Mouse (Mus musculus) heart, embryonic 10.5 days (tissue): ENCODE measurements around the gene Cgnl1. TPM values are rescaled to one million over a fixed set of nuclear protein-coding genes. Genes with fewer than 3 reads are reported as not detected.

Experiments used
- DNase-seq: peaks from one replicate; pipeline ENCODE4 v3.0.0-alpha.2; 2017; ENCODE audit warnings: low spot score
- H3K27ac ChIP-seq: fragments of 300-500 bp; sonication (generic); 2 replicates; pipeline ENCODE4 v1.5.1; 2016; ENCODE audit warnings: mild to moderate bottlenecking
- H3K27me3 ChIP-seq: fragments of 300-500 bp; sonication (generic); 2 replicates; pipeline ENCODE4 v1.6.1; 2016; ENCODE audit warnings: mild to moderate bottlenecking; ENCODE audit not compliant: poor library complexity, insufficient read depth, severe bottlenecking
- H3K36me3 ChIP-seq: fragments of 300-500 bp; sonication (generic); 2 replicates; pipeline ENCODE4 v1.6.1; 2016; ENCODE audit warnings: mild to moderate bottlenecking, moderate library complexity
- H3K4me1 ChIP-seq: fragments of 300-500 bp; sonication (generic); 2 replicates; pipeline ENCODE4 v1.6.1; 2016; ENCODE audit warnings: mild to moderate bottlenecking
- H3K4me3 ChIP-seq: fragments of 300-500 bp; sonication (generic); 2 replicates; pipeline ENCODE4 v1.5.1; 2016; ENCODE audit warnings: mild to moderate bottlenecking, moderate library complexity
- H3K9me3 ChIP-seq: fragments of 300-500 bp; sonication (generic); 2 replicates; pipeline ENCODE4 v1.6.1; 2016; ENCODE audit warnings: mild to moderate bottlenecking, moderate library complexity
- WGBS: fragments of 180-500 bp; shearing (Covaris S2); methylation state at CpG from one replicate; pipeline ENCODE4 v1.1.7; 2016; 5-methylcytosine and 5-hydroxymethylcytosine counted together
- polyA plus RNA-seq: library from polyadenylated mRNA; unstranded; fragments of >200 nt; fragmentation: Nextera tagmentation; extraction: Ambion mirVana; gene quantifications from 2 replicates; pipeline ENCODE4 v1.2.1, GENCODE M21; 2016

The Cgnl1 gene
- polyA plus RNA-seq, 1 experiment from 2014 or later = 43.1 TPM

GRCm38 (mm10) chr9:71604914-71605635, 166.3 kb downstream of the Cgnl1 start:
- H3K4me3 ChIP-seq = no peak overlapping the region
- peak overlapping the region; percentile 70 for H3K27ac ChIP-seq
- H3K36me3 ChIP-seq = no peaks in the 10 kb centered on the region
- H3K27me3 ChIP-seq = no peaks in the 10 kb centered on the region
- H3K4me1 ChIP-seq = peaks cover 61% of the 10 kb centered on the region
- no peak for DNase-seq
- WGBS = 27% methylated on average over 6 of the region's 6 CpGs
- H3K9me3 ChIP-seq = no peaks in the 10 kb centered on the region

DNA sequence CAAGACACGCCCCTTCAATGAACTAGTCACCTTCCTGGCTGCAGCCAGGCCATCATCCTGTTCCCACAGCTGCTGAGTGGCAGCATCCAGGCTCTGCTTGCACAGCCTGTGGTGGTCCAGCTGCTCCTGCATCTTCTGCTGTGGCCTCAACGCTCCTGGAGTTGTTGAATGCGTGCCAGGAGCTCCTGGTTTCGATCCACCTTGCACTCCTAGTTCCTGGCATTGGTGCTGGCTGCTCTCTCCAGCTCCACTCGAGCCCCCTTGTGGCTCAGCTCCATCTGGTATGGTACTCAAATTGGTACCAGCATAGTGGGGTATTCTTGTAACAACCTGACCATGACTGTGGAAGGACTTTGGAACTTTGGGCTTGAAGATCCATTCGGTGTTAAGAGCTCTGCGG, 171.5 kb downstream of the Cgnl1 start:
- H3K27ac ChIP-seq = no peak overlapping the region; the same call in 1 of the 2 replicates
- no peak overlapping the region for H3K4me3 ChIP-seq
- no peaks in the 10 kb centered on the region for H3K9me3 ChIP-seq
- H3K27me3 ChIP-seq = 0 out of 2 replicates have a peak, but pooled peaks cover 10% of the 10 kb centered on the region
- 79% methylated on average over 7 of the region's 7 CpGs for WGBS
- no peaks in the 10 kb centered on the region for H3K36me3 ChIP-seq
- H3K4me1 ChIP-seq = peaks cover 42% of the 10 kb centered on the region
- DNase-seq = no peak

GRCm38 (mm10) chr9:71596888-71597287, 174.5 kb downstream of the Cgnl1 start:
- WGBS = 69% methylated on average over 6 of the region's 6 CpGs
- peaks cover 45% of the 10 kb centered on the region for H3K4me1 ChIP-seq
- no peak for DNase-seq
- no peaks in the 10 kb centered on the region for H3K36me3 ChIP-seq
- H3K27me3 ChIP-seq = 0 out of 2 replicates have a peak, but pooled peaks cover 10% of the 10 kb centered on the region
- no peaks in the 10 kb centered on the region for H3K9me3 ChIP-seq
- H3K4me3 ChIP-seq = no peak overlapping the region
- H3K27ac ChIP-seq = peak overlapping the region; percentile 1; the same call in 1 of the 2 replicates

DNA sequence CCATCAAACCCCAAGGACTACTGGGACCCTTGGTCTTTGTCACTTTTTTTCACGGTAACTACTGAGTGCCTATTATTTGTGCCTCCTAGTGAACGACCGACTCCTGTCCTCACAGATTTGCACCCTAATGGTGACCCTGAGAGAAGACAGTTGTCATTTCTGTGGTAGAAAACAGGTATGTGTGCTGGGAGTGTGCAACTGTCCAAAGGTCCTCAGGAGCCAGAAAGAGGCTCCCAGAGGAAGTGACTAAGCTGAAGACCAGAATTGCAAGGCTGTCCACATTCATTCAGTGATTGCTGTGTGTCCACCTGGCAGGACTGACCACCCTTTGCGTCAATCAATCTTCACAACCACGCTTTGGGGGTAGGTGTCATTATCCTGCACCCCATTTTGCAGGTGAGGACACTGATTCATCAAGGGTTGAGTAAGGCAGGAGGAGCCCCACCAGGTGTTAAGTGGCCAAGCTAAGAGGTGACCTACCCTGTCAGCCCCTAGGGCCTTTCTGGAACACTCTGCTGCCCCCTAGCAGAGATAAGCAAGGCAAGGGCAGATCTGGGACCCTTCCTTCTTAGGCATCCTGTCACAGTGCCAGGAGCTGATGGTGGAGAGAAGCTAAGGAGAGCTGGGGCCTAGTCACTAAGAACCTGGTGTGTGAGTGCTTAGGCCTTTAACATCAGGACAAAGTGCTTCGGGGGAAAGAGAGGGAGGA, 178.7 kb downstream of the Cgnl1 start:
- no peaks in the 10 kb centered on the region; the same call in 1 of the 2 replicates for H3K36me3 ChIP-seq
- H3K27me3 ChIP-seq = no peaks in the 10 kb centered on the region
- H3K4me1 ChIP-seq = peaks cover 65% of the 10 kb centered on the region
- DNase-seq = no peak
- 35% methylated on average over 6 of the region's 6 CpGs for WGBS
- no peaks in the 10 kb centered on the region for H3K9me3 ChIP-seq
- peak overlapping the region; percentile 85 for H3K27ac ChIP-seq
- peak overlapping the region; percentile 72 for H3K4me3 ChIP-seq

DNA sequence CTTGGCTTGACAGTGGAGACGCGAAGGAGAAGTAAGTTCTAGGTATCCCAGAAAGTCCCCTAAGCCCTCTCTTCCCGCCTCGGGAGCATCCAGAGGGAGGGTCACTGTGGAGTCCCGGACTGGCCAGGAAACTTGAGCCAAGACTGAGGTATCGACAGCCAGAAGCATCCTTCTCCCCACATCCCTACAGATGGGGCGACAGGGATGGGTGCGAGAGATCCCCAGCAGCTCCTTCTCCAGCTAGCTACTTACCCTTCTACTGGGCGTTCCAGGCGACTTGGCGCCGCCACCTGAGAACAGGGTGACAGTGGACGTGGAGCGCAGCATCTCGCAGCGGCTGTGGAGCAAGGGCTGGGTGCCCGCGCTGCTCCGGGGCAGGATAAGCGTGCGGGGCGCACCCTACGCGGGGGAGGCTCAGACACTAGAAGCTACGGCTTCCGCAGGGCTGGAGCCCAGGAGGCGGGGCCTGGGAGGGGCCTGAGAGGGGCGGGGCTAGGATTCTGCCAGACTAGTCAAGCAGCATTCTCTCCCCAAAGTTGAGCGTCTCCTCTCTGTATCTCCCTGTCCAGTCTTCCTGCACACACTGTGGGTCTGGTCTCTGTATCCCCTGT, 179.4 kb downstream of the Cgnl1 start, which contains the start of gene Myzap:
Gene Myzap, minus strand, starts transcription at position 423 of the 611 bp plus-strand sequence.
- Histone ChIP-seq H3K4me3 (peak within 1 kb of the TSS; percentile 72), H3K36me3 (no peaks in the 10 kb centered on the region; the same call in 1 of the 2 replicates), H3K9me3 (no peaks in the 10 kb centered on the region), H3K27me3 (no peaks in the 10 kb centered on the region), H3K27ac (peak within 1 kb of the TSS; percentile 85), H3K4me1 (peaks cover 58% of the 10 kb centered on the region)
- peak; percentile 92 for DNase-seq
- WGBS = under 1% methylated on average over 29 of the region's 29 CpGs

DNA sequence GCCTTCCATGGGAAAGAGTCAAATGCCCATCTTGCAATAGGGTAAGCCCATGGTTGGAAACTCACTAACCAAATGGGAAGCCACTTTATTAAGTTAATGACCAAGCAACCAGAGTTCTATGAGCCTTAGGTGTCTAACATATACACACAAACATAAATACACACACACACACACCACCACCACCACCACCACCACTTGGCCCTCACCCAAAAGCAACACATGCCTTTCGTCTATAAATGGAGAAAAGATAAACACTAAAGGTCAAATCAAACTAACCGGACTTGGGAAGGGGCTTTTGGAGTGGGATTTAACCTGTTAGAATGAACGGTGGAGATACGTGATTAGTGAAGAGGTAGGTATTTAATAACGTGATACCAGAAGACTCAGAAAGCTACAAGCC, 180.3 kb downstream of the Cgnl1 start:
- Histone ChIP-seq H3K4me1 (peaks cover 49% of the 10 kb centered on the region), H3K27ac (peak overlapping the region; percentile 85), H3K27me3 (no peaks in the 10 kb centered on the region), H3K9me3 (no peaks in the 10 kb centered on the region), H3K36me3 (no peaks in the 10 kb centered on the region; the same call in 1 of the 2 replicates), H3K4me3 (peak overlapping the region; percentile 72)
- no peak for DNase-seq
- 44% methylated on average over 5 of the region's 5 CpGs for WGBS

DNA sequence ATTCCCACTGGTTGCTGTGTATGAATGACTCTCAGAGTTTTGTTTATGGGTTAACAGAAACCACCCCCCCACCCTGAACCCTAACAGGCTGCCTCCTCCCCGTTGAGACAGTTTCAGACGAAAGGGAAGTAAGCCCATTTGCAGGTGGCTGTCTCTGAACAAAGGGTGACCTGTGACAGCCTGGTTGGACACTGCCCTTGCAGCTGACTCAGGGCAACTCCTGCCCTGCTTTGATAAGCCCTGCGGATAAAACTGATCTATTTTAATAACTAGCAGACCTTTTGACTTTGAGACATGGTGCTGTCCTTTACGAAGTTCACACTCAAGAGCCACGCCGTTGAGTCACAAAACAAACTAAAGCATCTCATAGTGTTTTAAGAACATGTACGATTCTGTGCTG, 181.6 kb downstream of the Cgnl1 start:
- peaks cover 4% of the 10 kb centered on the region for H3K9me3 ChIP-seq
- DNase-seq = no peak
- H3K36me3 ChIP-seq = peaks cover 13% of the 10 kb centered on the region
- no peaks in the 10 kb centered on the region for H3K27me3 ChIP-seq
- peak overlapping the region; percentile 72; the same call in 1 of the 2 replicates for H3K4me3 ChIP-seq
- peak overlapping the region; percentile 85; the same call in 1 of the 2 replicates for H3K27ac ChIP-seq
- H3K4me1 ChIP-seq = peaks cover 49% of the 10 kb centered on the region
- WGBS = 31% methylated on average over 7 of the region's 7 CpGs

DNA sequence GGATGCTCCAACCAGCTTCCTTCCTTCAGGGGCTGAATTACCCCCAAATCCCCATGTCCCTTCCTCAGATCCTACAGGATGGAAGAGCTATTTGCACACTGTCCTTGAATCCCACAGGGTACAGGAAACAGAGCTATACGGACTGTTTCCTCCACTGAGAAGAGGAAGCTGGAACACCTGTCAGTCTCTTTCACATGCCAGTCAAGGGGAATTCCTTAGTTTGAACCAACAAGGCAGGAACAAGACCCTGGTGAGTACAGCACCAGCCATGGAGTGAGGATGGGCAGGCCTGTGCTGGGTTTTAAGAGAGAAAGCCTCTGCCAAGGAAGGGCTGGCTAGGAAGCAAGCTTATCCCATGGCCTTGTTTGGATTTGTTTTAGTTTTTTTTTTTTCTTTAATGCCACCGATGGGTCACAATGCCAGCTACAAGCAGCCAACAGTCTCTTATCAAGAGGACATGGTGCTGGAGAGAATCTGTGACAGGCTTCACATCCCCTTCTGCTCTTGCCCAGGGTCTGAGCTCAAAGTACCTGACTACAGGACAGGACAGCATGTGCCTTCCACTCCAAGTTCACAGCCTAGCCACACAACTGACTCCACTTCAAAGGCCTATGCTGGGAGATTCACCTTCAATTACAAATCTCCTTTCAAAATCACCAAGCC, 182.3 kb downstream of the Cgnl1 start:
- no peak for DNase-seq
- WGBS = 34% methylated on average over 2 of the region's 2 CpGs
- Histone ChIP-seq H3K4me3 (no peak overlapping the region), H3K4me1 (peaks cover 44% of the 10 kb centered on the region), H3K9me3 (peaks cover 4% of the 10 kb centered on the region), H3K27me3 (no peaks in the 10 kb centered on the region), H3K36me3 (peaks cover 16% of the 10 kb centered on the region), H3K27ac (peak overlapping the region; percentile 85)

GRCm38 (mm10) chr9:71586408-71586807, 185.0 kb downstream of the Cgnl1 start:
- peaks cover 4% of the 10 kb centered on the region for H3K9me3 ChIP-seq
- no peak overlapping the region for H3K27ac ChIP-seq
- no peak overlapping the region for H3K4me3 ChIP-seq
- WGBS = 52% methylated on average over 3 of the region's 3 CpGs
- H3K27me3 ChIP-seq = no peaks in the 10 kb centered on the region
- H3K4me1 ChIP-seq = peaks cover 31% of the 10 kb centered on the region
- no peak for DNase-seq
- peaks cover 16% of the 10 kb centered on the region for H3K36me3 ChIP-seq

DNA sequence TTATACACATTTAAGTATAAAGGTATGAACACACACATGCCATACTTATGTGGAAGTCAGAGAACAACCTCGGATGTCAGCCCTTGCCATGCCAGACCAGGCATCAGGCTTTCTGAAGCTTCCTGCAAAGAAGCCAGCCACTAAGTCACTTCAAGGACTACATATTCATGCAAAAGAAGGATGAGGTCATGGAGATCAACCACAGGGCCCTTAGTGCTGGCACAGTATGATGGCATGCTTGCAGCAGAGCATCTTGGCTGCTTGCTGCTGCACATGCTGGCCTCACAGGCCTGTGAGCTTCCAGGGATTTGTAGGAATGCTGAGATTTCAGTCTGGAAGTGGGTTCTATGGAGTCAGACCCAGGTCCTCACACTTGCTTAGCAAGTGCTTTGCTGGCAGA, 188.6 kb downstream of the Cgnl1 start:
- H3K9me3 ChIP-seq = peaks cover 4% of the 10 kb centered on the region
- H3K4me3 ChIP-seq = no peak overlapping the region
- H3K36me3 ChIP-seq = peaks cover 34% of the 10 kb centered on the region
- H3K27ac ChIP-seq = no peak overlapping the region
- no peak for DNase-seq
- peaks cover 3% of the 10 kb centered on the region; the same call in 1 of the 2 replicates for H3K4me1 ChIP-seq
- no peaks in the 10 kb centered on the region for H3K27me3 ChIP-seq
- WGBS = 62% methylated on average over 1 of the region's 1 CpGs

- Histone ChIP-seq H3K27ac (no peak overlapping the region), H3K9me3 (no peaks in the 10 kb centered on the region), H3K27me3 (no peaks in the 10 kb centered on the region), H3K4me3 (no peak overlapping the region), H3K4me1 (peaks cover 3% of the 10 kb centered on the region; the same call in 1 of the 2 replicates), H3K36me3 (peaks cover 30% of the 10 kb centered on the region)
- WGBS = 74% methylated on average over 7 of the region's 7 CpGs
- no peak for DNase-seq
These were observed 192.4 kb downstream of the Cgnl1 start for GRCm38 (mm10) chr9:71578896-71579564.
